Mouse (Mus musculus) large intestine, adult 2 months (tissue): ENCODE measurements around the gene Ilkap. TPM values are rescaled to one million over a fixed set of nuclear protein-coding genes. Genes with fewer than 3 reads are reported as not detected.
A peak's percentile ranks its signal among the peaks of the same experiment; 100 is the strongest.

Experiments
- DNase-seq: peaks from one replicate; pipeline ENCODE4 v3.0.0-alpha.2; 2012; ENCODE audit warnings: low read depth, low spot score
- WGBS: fragments of 180-500 bp; shearing (Covaris S2); methylation state at CpG from one replicate; pipeline ENCODE4 v1.1.7; 2018; 5-methylcytosine and 5-hydroxymethylcytosine counted together
- polyA plus RNA-seq: library from polyadenylated mRNA; depleted of rRNA; stranded (reverse); fragments of >200 nt; gene quantifications from 2 replicates; pipeline ENCODE4 v1.2.3, GENCODE M21; 2012; rRNA removed

The Ilkap gene
- 38.8 and 39.2 TPM in 2 replicates for polyA plus RNA-seq

DNA sequence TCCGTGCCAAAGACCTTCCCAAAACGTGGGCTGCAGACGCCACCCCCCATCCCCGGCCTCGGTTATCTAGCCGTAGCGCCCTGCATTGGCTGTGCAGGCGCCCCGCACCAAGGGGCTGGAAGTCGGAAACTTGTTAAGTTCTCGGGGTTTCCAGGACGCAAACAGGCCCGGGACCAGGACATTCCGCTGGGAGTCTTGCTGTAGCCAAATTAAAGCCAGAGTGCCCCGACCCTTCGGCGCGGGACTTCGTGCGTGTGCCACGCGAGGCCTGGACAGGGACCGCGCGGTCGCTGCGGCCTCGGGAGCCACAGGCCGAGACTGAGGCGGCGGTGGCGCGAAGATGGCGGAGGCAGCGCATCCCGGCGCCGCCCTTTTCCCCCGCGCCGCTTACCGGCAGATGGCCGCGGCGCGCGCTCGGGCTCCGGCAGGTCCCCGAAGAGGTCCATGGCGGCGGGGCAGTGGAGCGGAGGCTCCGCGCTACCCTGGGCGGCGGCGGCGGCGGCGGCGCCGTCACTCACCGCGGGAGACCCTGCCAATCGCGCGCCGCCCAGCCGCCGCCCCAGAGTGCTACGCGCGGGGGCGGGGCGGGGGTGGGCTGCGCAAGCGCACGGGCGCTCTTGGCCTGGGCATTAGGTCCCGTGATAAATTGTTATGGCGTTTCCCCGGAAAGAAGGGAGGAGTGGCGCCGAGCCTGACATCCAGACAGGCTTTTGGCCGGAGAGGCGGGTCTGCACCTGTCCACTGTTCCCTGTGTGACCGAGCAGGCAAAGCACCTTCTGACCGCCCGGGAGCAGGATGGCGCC, at the start of gene Ilkap:
Gene Ilkap (minus strand): TSS at position 556 of the 803 bp plus-strand sequence.
- DNase-seq, result no peak
- under 1% methylated on average over 88 of the region's 91 CpGs for WGBS

DNA sequence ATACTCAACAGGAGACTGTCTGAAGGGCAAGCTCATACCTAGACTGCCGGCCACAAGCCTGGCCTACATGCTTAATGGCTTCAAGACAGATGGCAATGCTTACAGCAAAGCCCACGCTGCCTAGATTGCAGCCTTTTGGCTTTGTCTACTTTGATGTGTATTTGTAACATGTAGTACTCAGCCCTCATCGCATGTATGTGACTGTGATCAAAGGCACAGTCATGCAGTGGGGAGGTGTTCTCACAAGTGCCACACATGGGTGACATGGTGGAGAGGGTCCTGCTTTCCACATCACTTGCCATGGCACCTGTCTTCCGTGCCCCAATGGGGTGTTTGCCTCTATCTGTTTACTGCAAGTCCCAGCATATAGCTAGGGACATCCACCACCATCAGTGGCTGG, 47.9 kb upstream of the Ilkap start:
- DNase-seq, result no peak
- 48% methylated on average over 4 of the region's 4 CpGs for WGBS

- DNase-seq, result no peak
- WGBS, result 11% methylated on average over 8 of the region's 8 CpGs
These were observed 47.4 kb upstream of the Ilkap start for GRCm38 (mm10) chr1:91446060-91446459.

- WGBS, result 76% methylated on average over 17 of the region's 17 CpGs
- DNase-seq, result no peak
These were observed 46.5 kb upstream of the Ilkap start for GRCm38 (mm10) chr1:91444841-91445830.

DNA sequence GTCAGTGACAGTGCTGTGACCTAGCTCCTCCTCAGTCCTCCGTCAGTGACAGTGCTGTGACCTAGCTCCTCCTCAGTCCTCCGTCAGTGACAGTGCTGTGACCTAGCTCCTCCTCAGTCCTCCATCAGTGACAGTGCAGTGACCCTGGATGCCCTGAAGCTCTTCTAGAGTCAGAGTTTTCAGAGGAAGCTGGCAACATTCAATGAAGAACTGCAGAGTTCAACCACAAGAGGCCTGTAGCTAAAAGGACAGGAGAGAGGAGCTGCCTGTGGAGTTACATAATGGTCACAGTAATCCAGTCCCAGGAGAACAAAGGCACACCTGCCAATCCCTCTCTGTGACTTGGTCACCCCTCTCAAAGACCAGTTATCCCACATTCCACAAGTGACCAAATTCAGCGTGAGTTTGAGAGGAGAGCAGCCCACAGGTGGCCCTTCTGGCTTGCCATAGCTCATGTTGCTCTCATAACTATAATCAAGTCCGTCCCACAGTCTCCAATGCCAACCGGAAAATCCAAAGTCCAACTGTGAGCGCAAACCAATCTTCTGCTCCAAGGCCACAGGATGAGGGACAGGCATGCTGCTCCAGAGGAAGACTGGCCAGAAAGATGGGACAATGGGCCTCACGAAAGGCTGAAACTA, 43.9 kb upstream of the Ilkap start:
- no peak for DNase-seq
- WGBS, result 55% methylated on average over 7 of the region's 7 CpGs

- 97% methylated on average over 3 of the region's 3 CpGs for WGBS
- DNase-seq, result no peak
These were observed 43.2 kb upstream of the Ilkap start for GRCm38 (mm10) chr1:91441855-91442254.

DNA sequence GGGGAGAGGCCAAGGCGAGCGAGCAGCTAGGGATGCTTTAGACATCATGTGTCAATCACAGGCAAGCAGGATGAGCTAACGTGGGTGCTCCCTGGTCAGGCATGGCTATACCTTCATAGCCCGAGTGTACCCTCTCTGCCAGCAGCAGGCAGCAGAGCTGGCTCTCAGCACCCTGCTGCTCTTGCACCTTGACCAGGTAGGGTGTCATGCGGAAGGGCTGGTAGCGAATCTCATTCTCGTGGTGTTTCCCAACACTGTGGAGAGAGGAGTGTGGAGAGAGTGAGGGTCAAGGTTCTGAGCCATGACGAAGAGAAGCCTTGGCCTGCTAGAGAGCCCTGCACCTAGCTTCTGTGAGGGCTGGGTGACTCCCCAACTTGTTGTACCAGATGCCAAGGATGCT, 41.2 kb upstream of the Ilkap start:
- no peak for DNase-seq
- 92% methylated on average over 8 of the region's 8 CpGs for WGBS

- DNase-seq, result no peak
- WGBS, result 87% methylated on average over 7 of the region's 7 CpGs
These were observed 39.0 kb upstream of the Ilkap start for GRCm38 (mm10) chr1:91437573-91437972.

GRCm38 (mm10) chr1:91437083-91437400, 38.4 kb upstream of the Ilkap start:
- 90% methylated on average over 3 of the region's 3 CpGs for WGBS
- DNase-seq, result no peak

GRCm38 (mm10) chr1:91436380-91437082, 37.9 kb upstream of the Ilkap start:
- peak; percentile 42 for DNase-seq

GRCm38 (mm10) chr1:91435606-91436130, 37.1 kb upstream of the Ilkap start:
- 91% methylated on average over 13 of the region's 13 CpGs for WGBS
- no peak for DNase-seq

More at GRCm38 (mm10) chr1:91436380-91437082, 37.9 kb upstream of the Ilkap start:
- 21% methylated on average over 6 of the region's 6 CpGs for WGBS

DNA sequence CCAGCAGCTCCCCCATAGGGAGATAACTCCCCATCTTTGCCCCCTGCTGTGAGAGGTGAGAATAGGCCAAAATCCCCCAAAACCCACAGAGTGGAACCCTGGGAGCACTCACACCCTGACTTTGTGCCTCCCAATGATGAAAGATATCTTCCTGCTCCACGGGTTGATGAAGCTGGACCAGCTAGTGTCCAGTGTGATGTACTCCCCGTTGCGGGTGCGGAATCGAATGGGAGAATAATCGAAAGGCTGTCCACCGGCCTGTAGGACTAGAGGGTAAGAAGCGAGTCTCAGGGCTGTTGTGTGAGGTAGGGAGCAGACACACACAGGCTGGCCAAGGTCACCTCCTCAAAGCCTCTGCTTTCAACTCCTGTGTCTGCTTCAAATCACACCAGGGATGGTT, 36.3 kb upstream of the Ilkap start:
- DNase-seq, result no peak

GRCm38 (mm10) chr1:91430761-91431160, 32.1 kb upstream of the Ilkap start:
- 86% methylated on average over 7 of the region's 7 CpGs for WGBS
- DNase-seq, result no peak

More for the DNA sequence above, 36.3 kb upstream of the Ilkap start:
- 97% methylated on average over 8 of the region's 8 CpGs for WGBS

DNA sequence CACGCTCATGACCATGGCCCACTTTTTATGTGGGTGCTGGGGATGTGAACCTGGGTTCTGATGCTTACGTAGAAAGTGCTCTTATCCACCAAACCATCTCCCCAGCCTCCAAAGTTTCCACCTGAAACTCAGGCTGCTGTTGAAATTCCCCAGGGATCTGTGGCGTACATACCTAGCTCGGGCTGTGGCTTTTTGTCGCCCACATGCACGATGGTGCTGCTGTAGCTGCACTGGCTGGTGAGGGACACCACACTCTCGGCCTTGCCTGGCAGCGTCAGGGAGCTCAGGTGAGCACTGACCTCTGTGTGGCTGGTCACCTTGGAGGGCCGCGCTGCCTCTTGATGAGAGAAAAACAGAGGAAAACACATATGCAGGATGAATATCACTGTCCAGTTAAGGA, 30.6 kb upstream of the Ilkap start:
- DNase-seq, result no peak
- 93% methylated on average over 10 of the region's 10 CpGs for WGBS

- 30% methylated on average over 4 of the region's 4 CpGs for WGBS
- no peak for DNase-seq
These were observed 30.0 kb upstream of the Ilkap start for GRCm38 (mm10) chr1:91428614-91429013.

- no peak for DNase-seq
- WGBS, result 84% methylated on average over 9 of the region's 9 CpGs
These were observed 27.8 kb upstream of the Ilkap start for GRCm38 (mm10) chr1:91426397-91426796.

GRCm38 (mm10) chr1:91420601-91421065, 22.0 kb upstream of the Ilkap start:
- WGBS, result 93% methylated on average over 8 of the region's 8 CpGs
- no peak for DNase-seq

GRCm38 (mm10) chr1:91419862-91420600, 21.4 kb upstream of the Ilkap start:
- WGBS, result 79% methylated on average over 10 of the region's 10 CpGs
- no peak for DNase-seq
